Mouse (Mus musculus) CD8-positive naive resting alpha-beta T cell, adult 2 months (primary cell): Measurements from ENCODE around the gene Rcan3.

ENCODE experiments used
- DNase-seq, 2 experiments: peaks; one replicate each; pipeline ENCODE4 v3.0.0; 2022; ENCODE audit warnings: low read depth in 2 of 2, low spot score in 2 of 2

Rcan3 gene

GRCm38 (mm10) chr4:135416367-135416766, 17.3 kb downstream of the Rcan3 start:
- DNase-seq = no peak

GRCm38 (mm10) chr4:135413491-135413890, 20.2 kb downstream of the Rcan3 start:
- DNase-seq = no peak

GRCm38 (mm10) chr4:135411633-135412032, 22.0 kb downstream of the Rcan3 start:
- peak; percentile 61 to 71 for DNase-seq

GRCm38 (mm10) chr4:135406180-135406579, 27.5 kb downstream of the Rcan3 start:
- DNase-seq = peak; percentile 23 to 44

- DNase-seq = no peak
Measured at GRCm38 (mm10) chr4:135404916-135405315, 28.7 kb downstream of the Rcan3 start.

DNA sequence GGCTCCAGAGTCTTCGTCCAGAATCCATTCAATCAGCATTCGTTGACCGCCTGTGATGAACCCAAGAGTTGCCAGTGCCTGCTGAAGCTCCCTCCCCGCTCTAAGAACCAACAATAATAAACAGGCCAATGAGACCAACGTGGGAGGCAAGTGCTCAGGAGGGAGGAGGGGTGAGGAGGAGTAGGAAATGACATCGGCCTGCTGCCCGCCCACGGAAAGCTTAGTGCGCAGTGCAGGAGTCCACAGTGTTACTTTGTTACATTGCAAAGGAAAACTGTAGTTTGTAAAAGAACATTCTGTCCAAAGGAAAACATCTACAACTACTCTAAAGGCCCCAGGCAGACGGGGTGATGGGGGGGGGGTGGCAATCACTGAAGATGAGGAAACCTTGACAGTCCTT, 29.6 kb downstream of the Rcan3 start:
- DNase-seq = no peak

DNA sequence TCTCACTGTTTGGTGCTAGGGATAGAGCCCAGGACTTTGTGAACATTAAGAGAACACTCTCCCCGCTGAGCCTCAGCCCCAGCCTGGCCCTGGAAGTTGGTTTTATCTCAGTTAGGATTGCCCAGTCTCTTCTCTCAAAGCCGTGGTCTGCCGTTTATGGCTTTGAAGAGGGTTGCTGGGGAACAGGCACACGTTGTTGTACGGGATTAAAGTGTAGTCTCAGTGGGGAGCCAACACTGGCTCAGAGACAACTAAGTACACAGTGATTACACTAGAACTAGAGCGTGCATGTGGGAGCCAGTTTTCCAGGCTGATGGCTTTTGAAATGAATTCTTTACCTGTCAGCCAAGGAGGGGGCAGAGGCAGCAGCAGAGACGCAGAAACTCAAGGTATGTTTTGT, 31.8 kb downstream of the Rcan3 start:
- DNase-seq = no peak

- no peak for DNase-seq
Measured at GRCm38 (mm10) chr4:135397991-135398390, 35.7 kb downstream of the Rcan3 start, which contains the start of gene Ncmap. TSS of gene Ncmap (minus strand) at chr4:135398227.

GRCm38 (mm10) chr4:135397551-135397950, 36.1 kb downstream of the Rcan3 start:
- DNase-seq = no peak

- no peak for DNase-seq
Measured at GRCm38 (mm10) chr4:135396303-135396702, 37.4 kb downstream of the Rcan3 start.

DNA sequence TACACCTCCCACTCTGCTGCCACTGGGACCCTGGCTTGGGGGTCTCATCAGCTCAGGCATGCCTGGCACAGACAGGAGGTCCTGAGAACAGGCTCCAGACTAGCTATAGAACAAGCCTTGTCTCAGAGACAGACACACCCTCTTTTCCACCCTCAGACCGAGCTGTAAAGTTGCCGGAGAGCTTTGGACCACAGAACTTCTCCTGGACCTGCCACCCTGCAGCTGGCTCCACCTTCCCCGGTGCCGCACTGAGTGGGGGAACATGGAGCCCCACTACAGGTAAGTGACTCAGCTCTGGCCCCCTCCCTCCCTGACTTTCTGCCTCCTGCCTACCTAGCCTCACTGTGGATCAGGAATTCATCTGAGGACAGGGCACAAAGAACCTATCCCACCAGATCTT, 38.3 kb downstream of the Rcan3 start:
- no peak for DNase-seq

DNA sequence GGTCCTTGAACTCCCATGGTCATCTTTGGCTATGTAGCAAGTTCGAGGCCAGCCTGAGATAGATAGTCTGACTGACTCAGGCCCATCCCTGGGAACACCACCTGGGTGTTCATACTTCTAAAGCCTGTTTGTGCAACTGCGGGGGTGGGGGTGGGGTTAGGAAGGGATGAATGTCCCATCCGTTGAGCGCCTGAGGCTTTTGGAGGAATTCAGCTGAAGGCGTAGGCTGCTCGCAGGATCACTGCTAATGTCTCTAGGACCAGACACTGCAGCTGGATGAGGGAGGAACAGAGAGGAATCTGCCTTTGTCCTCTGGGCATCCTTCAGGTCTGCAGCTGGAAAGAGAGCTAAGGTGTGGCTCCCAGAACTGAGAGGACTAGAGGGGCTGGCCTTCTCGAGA, 39.0 kb downstream of the Rcan3 start:
- no peak for DNase-seq

GRCm38 (mm10) chr4:135393381-135393780, 40.3 kb downstream of the Rcan3 start:
- DNase-seq = no peak

DNA sequence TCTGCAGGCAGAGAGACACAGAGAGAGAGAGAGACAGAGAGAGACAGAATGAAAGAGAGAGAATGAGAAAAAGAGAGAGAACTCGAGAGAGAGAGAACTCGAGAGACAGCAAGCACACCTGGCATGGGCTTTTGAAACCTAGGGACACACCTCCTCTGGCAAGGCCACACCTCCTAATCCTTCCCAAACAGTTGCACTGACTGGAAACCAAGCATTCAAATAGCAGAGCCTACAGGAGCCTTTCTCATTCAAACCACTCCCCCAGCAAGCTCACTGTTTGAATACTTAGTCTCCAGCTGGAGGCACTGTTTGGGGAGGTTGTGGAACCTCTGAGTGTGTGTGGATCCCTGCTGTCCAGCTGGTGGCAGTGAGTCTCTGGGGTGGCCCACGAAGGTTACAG, 40.9 kb downstream of the Rcan3 start:
- DNase-seq = no peak

DNA sequence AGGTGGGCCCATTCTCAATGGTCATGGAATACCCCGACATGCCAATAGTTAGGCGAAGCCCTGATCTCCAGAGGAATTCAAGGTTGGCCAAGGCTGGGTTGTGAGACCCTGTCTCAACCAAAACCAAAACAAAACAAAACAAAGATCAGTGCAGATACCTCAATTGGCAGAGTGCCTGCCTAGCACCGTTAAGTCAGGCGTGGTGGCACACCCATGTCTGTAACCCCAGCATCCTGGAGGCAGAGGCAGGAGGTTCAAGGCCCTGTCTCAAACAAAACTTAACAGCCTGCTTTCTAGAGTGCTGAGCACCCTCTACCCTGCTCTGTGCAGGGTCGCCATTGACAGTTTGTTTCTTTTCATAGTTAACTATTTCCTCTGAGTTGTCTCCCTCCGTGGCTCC, 42.6 kb downstream of the Rcan3 start:
- no peak for DNase-seq

DNA sequence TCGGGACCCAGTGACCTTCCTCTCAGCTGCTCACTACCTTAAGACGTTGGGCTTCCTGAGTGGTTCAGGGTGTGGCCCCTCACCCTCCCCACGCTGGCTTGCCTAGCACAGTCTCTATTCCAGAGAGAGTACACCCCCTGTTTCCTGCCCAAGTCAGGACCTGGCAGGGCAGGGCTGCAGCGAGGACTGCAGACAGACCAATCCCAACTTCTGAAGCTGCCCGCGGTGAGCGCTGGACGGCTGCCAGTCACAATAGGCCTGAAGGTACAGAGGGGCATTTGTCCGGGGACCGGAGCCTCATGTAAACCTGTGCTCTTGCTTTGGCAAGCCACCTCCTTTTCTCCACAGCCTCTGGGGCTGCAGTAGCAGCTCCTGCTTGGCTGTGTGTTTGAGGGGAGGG, 48.0 kb downstream of the Rcan3 start:
- DNase-seq = no peak

DNA sequence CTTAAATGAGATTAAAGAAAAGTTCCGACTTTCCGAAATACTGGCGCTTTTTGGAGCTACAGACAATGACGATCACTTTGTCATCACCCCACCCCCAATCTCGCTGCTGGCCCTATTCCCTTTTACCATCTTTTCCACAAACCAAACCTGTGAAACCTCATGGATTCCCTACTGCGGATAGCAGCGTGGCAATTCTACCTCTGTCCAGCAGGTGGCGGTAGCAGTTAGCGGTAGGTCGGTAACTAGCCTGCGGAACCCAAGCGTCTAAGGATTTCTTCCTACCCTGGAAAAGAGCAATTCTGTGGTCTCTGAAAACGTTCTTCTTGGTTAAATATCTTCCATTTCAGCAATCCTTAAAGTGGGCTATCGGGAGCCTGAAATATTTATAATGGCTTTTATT, 51.3 kb downstream of the Rcan3 start:
- DNase-seq = peak; percentile 52 to 60

GRCm38 (mm10) chr4:135381355-135381754, 52.3 kb downstream of the Rcan3 start:
- DNase-seq = no peak

GRCm38 (mm10) chr4:135377241-135377640, 56.4 kb downstream of the Rcan3 start:
- no peak for DNase-seq

GRCm38 (mm10) chr4:135375444-135375843, 58.2 kb downstream of the Rcan3 start:
- no peak for DNase-seq

DNA sequence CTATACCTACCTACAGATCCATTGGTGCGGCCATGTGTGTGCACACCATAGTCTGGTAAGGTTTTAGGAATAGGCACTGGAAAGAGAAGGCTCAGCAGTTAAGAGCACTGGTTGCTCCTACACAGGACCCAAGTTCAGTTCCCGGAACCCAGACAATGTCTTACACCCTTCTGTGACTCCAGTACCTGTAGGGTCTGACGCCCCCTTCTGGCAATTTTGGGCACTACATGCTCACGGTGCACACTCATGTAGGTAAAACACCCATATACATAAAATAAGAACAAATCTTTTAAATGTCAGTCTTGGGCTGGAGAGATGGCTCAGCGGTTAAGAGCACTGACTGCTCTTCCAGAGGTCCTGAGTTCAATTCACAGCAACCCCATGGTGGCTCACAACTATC, 60.4 kb downstream of the Rcan3 start:
- no peak for DNase-seq

GRCm38 (mm10) chr4:135370372-135370771, 63.3 kb downstream of the Rcan3 start:
- DNase-seq = no peak

GRCm38 (mm10) chr4:135362828-135363227, 70.8 kb downstream of the Rcan3 start:
- DNase-seq = no peak
